Mouse (Mus musculus) adrenal gland, postnatal 4 days (tissue): ENCODE measurements around the gene Adora1. TPM values are rescaled to one million over a fixed set of nuclear protein-coding genes. Genes with fewer than 3 reads are reported as not detected.
A peak's percentile ranks its signal among the peaks of the same experiment; 100 is the strongest.

Source experiments
- DNase-seq, 2 experiments: peaks; one replicate each; pipeline ENCODE4 v3.0.0; 2021 to 2022; ENCODE audit warnings: low spot score in 2 of 2, mixed read lengths in 2 of 2
- total RNA-seq, 2 experiments: library from RNA; stranded (reverse); gene quantifications; 2 replicates each; pipeline ENCODE4 v1.2.3; 2021

Gene Adora1
- total RNA-seq, 2 experiments from 2014 or later: 88.6 to 106 TPM

DNA sequence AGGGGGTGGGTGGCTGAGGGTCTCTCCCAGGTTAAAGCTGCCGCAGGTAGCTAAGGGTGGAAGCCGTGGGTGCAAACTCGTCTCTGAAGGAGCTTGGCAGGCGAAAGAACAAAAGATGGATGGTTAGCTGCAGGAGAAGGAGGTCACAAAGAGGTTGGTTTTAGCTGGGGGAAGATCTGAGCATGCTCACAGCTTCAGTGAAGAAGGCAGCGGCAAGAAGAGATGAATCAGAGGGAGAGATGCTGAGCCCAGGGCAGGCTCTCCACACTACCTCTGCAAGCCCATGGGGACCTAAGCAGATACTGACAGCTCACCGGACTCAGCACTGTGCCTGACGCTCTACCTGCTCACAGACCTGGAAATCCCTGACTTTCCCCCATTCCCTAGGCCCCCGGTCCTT is 6.1 kb upstream of the Adora1 start:
- DNase-seq: no peak

DNA sequence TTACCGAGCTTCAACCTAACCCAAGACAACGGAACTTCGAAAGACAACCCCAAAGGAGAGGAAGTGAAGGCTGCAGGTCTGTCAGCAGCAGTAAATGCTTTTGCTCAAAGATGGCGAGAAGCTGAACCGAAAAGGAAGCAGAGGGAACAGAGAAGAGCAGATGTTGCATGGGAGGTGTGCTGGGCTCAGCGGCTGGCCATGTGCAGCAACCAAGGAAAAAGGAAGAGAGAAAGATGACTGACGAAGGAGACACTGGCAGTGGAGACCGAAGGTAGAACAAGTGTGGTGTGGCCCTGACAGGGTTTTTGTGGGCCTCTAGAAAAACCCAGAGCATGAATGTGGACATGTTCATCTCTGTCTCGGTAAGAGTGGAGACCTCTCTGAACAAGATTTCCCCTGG is 5.5 kb upstream of the Adora1 start:
- no peak for DNase-seq

DNA sequence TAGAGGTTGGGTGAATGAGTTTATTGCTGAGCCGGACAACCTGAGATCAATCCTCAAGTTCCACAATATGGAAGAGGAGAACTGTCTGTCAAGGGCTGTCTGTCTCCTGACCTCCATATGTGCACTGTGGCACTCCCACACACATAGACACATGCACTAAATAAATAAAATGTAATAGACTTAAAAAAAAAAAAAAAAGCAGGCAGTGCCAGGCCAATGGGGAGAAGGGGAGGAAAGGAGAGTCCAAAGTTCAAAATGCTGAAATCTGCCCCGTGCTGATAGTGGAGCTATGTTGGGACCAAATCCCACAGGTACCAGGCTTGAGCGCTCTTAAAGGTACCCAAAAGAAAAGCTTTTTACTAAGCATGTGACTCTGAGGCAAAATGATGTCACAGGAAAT is 2.2 kb upstream of the Adora1 start:
- no peak for DNase-seq

DNA sequence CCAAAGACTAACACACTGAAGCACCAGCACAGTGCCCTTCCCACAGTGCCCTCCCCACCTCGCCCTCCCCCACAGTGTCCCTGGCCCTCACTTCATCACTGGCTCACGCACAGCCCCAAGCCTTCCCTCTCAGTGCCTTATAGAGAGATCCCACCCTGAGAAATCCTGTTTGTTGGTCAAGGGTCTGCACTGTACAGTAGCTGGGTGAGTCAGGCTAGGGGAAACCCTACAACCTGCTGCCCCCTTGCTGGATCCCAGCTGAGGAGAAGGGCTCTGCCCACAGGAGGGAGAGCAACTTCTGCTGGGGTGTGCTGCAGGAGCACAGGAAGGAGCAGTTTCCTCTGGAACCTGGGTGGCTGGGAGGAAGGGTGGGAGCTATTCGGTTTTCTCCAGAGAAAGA is 911 bp upstream of the Adora1 start:
- no peak for DNase-seq

DNA sequence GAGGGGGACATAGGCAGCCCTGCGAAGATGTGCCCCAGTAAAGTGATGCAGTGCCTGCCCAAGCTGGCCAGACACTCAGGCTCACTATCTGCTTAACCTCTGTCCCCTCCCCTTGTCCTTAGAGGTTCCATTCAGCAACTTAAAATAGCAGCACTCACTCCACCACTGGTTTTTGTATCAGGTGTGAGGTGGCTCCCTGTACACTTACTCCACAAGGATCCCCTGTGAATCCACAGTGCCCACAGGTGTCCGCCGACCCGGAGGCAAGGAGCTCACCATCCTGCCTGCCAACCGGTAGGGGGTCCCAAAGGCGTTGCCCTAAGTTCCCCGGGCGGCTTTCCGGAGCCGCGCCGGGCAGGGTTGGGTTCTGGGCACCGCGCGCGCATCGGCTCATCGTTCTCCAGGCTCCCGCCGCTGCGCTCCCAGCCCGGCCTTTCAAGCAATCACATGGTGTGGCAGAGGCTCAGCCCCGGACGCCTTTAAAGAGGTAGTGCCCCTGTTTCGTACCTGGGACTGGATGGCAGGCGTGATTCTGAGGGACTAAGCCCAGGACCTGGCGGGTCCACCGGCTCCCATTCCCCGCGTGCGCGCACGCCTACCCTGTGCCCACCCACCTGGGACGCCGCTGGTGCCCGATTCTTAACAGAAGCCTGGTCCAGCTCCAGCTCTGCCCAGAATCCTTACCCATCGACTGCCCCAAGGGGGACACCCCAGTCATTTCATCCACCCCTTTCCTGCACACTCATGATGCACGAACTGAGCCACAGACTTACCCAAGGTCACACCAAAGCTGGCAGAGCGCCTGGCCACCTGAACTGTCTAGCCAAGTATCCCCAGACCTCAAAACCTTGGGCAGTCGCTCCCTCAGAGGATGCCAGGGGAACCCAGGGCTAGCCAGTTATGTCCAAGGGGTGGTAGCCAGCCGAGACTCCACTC is 508 bp downstream of the Adora1 start:
- no peak for DNase-seq

DNA sequence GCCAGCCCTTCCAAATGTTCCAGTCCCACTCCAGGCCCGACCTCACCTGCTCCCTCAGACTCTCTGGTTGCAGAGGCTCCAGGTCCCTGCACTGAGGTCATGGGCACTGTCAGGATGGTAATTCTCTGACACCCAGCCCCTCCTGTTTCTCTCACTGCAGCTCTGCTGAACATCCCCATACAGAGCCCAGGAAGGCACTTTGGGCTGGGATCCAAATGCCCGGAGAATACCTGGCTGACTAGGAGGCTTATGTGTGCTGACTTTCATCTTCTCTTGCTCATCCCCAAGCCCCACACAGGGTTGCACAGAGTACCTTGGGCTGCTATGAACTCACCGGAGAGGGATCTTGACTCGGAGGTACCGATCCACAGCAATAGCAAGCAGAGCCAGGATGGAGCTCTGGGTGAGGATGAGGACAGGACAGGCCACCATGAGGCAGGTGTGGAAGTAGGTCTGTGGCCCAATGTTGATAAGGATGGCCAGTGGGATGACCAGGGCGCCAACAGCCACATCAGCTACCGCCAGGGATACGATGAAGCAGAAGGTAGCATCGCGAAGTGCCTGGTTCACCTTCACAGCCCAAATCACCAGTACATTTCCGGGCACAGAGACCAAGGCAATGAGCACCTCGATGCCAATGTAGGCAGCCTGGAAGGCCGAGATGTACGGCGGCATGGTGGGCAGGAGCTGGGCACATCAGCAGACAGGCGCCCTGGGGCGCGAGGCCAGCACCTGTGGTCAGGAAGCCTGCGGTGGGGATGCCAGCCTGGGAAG is 1.4 kb downstream of the Adora1 start:
- DNase-seq: no peak

DNA sequence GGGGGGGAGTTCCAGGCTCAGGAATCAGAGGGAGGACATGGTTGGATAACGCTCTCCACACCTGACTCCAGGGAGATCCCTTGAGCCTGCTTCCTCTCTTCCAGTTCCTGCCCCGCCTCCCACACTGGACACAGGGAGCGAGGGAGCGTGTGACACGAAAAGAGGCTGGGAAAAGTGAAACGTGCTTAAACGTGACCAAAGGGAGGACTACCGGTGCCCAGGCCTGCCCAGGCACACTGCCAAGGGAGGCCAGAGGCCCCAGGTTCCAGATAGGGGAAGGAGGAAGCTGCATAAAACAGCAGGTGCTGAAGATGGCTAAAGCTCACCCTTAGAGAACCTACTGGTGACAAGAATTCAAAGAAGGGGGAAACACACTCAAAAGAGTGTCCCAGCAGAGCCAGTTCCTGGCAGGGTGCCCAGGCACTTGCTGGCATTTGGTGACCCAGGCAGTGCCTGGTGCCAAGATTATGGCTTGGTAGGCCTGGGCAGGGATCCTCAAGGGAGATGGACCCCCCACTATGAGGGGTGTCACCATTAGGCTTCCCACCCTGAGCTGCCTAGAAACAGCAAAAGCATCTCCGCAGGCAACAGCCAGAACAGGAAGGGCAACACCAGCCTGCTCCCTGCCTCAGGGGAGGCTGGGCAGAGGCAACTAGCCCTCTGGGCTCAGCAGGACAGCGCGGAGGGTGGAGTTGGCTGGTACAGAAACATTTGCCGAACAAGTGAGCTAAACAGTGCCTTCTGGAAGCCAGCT is 2.3 kb downstream of the Adora1 start:
- peak in 1 of 2 experiments; percentile 65 for DNase-seq

DNA sequence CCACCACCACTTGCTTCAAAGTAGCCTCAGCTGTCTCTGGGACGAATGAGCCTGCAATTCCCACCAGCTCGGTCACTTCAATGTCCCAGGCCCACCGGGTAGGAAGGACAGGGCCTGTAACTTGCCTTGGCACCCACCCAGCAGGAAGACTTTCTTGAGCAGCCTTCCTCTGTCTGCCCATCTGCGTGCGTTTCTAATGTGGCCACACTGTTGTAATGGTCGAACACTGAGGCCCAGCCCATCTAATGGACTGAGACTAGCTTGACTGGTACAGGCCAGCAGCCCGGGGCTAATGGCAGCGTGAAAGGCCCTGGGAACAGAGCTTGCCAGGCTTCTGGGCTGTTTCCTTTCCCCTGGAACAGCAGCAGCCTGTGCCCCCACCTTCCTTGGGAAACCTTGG is 2.9 kb downstream of the Adora1 start:
- DNase-seq: no peak

DNA sequence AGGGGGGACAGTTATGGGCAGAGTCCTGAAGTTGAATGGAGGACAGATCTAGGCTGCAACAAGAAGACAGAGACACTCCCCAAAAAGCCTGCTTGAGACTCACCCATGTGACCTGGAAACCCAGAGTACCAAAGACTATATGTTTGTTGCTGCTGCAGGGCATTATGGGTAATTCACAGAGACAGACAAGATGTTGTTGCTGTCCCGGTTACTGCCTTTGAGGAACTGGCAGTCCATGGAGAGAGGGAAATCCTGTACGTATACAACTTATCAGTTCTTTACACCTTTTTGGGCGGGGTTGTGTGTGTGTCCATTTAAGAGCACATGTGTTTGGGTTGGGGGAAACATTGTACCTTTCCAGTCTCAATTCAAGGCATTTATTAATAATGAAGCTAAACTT is 3.5 kb downstream of the Adora1 start:
- no peak for DNase-seq

DNA sequence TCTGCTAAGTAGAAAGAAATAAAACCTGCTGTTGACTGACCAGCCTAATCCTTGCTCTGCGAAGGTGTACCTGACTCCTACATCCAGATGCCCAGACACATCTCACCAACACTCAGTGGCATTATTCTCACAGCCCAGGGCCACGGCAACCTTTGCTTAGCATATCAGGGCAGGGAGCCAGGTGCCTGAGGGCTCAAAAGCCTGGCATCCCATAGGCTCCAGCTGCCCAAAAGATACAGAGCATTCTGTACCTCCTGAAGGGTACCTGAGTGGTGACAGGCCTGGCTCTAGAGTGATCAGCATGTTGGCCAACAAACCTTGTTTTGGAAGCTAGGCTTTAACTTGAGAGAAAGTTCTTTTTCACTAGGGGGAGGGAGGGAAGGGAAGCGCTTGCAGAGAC is 4.0 kb downstream of the Adora1 start:
- no peak for DNase-seq

DNA sequence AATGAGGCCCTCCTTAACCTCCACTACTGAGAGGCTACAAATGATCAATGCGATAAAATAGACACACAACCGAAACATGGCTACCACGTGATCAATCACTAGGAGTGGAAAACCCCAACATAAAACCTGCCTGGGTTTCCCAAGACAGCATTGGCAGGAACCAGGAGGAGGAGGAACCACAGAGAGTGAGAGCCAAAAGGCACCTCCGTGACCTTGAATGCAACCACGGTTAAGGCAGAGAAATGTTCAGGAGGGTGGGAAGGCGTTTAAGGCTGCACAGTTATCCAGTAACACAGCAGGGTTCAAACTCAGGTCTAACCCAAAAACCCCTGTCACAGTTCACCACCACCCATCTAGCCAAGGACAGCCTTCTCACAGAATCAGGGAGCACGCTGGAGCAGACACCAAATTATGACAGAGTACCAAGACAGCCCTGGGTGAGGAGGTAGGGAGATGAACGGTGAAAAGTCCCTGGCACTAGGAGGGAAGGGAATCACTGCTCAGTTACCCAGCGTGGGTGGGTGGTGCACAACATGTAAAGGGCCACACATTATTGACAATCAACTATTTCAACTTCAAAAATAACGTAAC is 4.5 kb downstream of the Adora1 start:
- DNase-seq: no peak

DNA sequence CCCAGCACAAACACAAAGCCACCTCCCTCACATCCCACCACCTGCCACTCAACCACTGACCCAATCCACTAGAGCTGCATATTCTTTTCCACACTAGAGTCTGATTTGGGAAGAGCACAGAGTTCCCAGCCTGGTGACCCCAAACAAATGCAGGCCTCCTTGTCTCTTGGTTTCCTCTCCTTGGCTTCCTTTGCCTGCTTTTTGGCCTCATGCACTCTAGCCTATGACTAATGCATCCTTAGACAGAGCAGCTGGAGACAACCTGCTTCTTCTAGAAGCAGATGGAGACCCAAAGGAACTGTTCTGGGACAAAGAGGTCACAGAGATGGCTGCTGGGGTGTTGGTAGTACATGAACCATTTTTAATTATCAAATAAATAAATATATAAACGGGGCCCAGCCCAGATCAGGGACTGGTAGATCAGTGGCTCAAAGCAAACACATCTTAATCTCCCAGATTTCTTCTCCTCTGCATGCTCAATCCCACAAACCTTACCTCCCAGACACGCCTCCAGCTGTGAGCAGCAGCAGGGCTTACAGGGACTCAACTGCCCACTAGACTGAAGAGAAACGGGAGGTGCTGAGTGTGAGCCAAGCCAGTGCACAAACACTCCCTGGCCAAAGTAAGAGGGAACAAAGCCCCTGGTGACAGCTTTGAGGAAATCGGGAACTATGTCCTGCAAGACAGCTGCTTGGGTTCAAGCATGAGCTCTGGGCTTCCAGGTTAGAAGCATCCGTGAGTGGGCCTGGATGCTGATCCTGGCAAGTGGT is 5.2 kb downstream of the Adora1 start:
- no peak for DNase-seq

DNA sequence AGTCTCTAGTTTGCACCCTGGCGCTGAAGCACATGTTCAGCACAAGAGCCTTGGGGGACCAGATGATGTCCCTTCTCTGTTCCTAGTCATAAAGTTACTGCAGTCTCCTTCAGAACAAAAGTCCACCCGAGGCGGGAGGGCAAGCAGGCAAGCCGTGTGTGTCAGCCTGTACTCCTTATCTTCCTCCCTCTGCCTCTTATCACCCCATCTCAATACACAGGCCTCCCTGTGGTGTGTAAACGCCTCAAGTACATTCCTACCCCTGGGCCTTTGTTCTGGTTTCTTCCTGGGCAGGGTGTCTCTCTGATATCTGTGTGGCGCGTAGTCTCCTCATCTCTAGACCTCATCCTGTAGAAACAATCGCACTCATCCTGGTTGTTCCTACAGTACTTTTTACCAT is 8.5 kb downstream of the Adora1 start:
- no peak for DNase-seq

DNA sequence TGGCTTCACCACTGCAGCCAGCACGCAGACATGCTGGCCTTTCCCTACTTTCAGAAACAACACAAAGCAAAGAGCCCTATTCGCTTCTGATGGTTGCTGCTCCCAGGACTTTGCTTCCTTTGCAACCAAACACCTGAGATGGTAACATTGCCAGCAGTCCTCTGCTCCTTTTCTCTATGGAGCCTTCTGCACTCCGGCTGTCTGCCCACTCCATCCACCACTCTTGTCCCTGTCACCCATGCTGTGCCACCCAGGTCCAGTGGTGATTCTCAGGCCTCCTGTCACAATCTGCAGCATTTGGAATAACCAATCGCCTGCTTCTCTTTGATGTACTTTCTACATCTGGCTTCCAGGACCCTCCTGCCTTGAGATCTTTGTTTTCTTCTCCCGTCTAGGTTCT is 9.9 kb downstream of the Adora1 start:
- no peak for DNase-seq

DNA sequence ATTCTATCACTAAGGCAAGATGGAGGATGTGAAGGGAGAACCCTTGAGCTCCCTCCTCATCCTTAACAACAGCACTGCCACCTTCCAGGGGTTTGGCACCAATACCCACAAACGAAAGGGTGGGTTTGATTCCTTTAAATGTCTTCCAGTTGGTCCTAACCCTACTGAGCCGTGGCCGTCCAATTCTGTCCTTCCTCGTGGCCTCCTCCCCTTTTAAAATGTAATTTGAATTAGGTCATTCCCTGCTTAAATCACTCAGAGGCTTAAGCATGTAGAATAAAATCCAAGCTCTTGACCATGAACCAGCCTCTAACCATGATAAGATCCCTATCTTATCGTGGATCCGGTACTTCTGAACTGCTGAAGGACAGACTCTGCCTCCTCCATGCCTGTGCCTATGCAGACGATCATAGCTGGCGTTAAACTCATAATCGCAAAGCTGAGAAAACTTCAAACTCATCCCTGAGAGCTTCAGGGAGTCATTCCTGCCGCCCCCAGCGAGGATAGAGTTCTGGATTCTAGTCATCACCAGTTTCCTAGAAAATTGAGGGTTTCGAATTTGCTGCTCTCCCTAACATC is 10.5 kb downstream of the Adora1 start:
- no peak for DNase-seq

DNA sequence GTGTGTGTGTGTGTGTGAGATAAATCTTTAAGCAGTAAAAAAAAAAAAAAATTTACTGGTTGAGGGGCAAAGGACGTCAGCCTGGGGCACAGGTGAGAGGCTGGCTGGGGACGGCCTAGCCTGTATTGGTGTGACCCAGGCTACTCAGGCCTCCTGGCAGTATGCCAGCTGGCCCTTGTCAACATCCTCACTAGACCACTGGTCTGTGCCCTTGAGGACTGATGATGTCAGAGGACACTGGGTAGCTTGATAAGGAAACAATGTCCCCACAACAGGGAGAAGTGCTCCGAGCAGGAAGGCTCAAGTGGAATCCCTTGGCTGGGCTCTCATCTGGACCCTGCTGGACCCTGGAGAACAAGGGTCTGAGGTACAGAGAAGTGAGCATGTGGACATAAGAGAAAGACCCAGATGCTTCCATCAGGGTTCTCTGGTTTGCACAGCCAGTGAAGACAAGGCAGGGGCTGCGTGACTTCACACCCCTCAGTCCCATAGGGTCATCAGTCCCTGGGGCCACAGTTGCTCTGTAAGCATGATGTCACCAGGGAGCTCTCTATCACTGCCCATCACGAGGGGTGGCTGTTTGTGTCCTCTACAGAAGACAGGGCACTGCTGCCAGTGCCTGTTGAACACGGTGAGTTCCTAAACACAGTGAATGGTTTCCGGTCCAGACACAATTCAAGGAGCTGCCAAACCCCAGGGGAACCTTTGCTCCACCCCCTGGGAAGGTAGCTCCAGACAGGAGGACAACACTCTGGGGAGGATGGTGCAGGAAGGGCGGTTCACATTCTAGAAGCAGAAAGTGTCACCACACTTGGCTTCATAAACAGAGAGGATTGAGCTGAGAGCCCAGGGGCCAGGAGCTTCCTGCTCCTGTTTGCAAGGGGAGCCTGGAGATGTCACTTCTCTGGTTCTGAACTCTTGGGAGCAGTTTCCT is 12.8 kb downstream of the Adora1 start:
- DNase-seq: no peak

DNA sequence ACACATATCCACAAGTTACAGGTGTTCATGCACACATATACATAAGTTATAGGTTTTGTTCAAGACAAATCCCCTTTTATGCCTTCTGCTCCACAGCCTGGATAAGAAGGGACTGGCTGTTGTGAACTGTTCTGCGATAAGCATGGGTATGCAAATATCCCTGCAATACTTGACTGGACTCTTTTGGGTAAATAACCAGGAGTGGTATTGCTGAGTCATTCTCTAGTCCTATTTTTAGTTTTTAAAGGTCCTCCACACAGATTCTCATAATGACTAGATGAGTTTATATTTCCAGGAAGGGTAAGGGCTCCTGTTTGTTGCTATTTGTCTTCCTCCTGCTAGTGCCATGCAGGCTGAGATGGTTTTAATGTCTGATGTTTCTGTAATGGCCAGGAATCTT is 14.1 kb downstream of the Adora1 start:
- DNase-seq: no peak

DNA sequence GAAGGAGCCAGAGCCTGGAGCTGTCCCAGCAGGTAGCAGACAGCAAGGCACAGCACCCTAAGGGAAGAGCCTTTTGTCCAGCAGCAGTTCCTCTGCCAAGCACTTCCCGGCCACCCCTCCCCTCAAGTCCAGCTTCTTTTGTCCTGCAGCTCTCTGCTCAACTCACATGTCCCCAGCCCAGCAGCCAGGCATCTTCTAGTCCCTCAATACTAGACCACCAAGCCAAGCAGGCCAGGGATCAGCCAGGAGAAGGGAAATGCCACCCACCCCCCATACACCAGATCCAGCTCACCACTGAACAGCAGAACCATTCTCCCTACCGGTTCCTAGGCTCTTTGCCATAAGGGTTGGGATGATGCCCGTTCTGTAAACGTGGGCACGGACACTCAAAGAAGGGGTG is 15.6 kb downstream of the Adora1 start:
- no peak for DNase-seq

DNA sequence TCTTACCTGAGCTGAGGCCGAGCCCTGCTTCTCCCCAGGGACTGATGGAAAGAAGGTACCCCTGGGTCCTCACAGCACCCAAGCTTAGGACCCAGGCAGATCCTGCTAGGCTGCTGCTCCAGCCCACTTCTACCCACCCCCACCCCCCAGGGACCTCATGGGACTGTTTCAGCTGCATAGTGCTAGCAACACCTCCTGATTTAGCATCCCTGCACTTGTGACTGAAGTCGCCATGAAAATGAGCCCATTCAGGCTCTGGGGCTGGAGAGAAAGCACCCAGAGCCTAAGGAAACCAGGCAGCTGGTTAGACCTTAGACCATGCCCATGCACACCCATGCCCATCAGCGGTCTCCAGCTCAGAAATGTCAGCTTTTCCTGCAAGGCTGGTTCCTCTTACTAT is 17.3 kb downstream of the Adora1 start:
- no peak for DNase-seq
